ENCODE assay signal across 7 mouse cellular contexts in genomic region chrX:13851285-13851684, GRCm38 (mm10). TPM values are rescaled to one million over a fixed set of nuclear protein-coding genes. Genes with fewer than 3 reads are reported as not detected.
A peak's percentile ranks its signal among the peaks of the same experiment; 100 is the strongest.
DNase-seq lines count a peak whose midpoint lies in the region; ATAC-seq lines count a peak whose summit lies in the region.

TSS of gene Cask (minus strand) at chrX:13851367.

- H3K36me3 ChIP-seq in hindbrain, embryonic 15.5 days = no peaks in the 10 kb centered on the region
- H3K36me3 ChIP-seq in lung, embryonic 15.5 days = no peaks in the 10 kb centered on the region
- no peaks in the 10 kb centered on the region for H3K36me3 ChIP-seq in stomach, embryonic 16.5 days (ENCODE audit: control insufficient read depth, insufficient read depth, low read length)

- H3K4me1 ChIP-seq in hindbrain, embryonic 15.5 days (replicated peaks) = no peaks in the 10 kb centered on the region
- H3K4me1 ChIP-seq in lung, embryonic 15.5 days = no peaks in the 10 kb centered on the region
- no peaks in the 10 kb centered on the region for H3K4me1 ChIP-seq in stomach, embryonic 16.5 days (ENCODE audit: control insufficient read depth, insufficient read depth, low read length)

- no peak for ATAC-seq in hindbrain, embryonic 15.5 days (ENCODE audit: low FRiP score, low read depth)
- ATAC-seq in lung, embryonic 15.5 days (ENCODE audit: borderline replicate concordance, extremely low read depth, low FRiP score, low TSS enrichment) = no peak
- ATAC-seq in stomach, embryonic 16.5 days (ENCODE audit: insufficient read depth, low FRiP score) = no peak

- H3K9ac ChIP-seq in hindbrain, embryonic 15.5 days = no peak within 1 kb of the TSS
- no peak within 1 kb of the TSS for H3K9ac ChIP-seq in lung, embryonic 15.5 days
- H3K9ac ChIP-seq in stomach, embryonic 16.5 days (ENCODE audit: low read length) = no peak within 1 kb of the TSS

- H3K4me2 ChIP-seq in hindbrain, embryonic 15.5 days = no peak within 1 kb of the TSS
- H3K4me2 ChIP-seq in lung, embryonic 15.5 days = no peak within 1 kb of the TSS
- H3K4me2 ChIP-seq in stomach, embryonic 16.5 days (ENCODE audit: low read depth, low read length) = no peak within 1 kb of the TSS

- no peaks in the 10 kb centered on the region for H3K9me3 ChIP-seq in hindbrain, embryonic 15.5 days
- H3K9me3 ChIP-seq in lung, embryonic 15.5 days = no peaks in the 10 kb centered on the region
- no peaks in the 10 kb centered on the region; the same call in 1 of the 2 replicates for H3K9me3 ChIP-seq in stomach, embryonic 16.5 days (replicated peaks; ENCODE audit: control insufficient read depth, low read length)

- no peak within 1 kb of the TSS for H3K4me3 ChIP-seq in hindbrain, embryonic 15.5 days
- no peak within 1 kb of the TSS for H3K4me3 ChIP-seq in lung, embryonic 15.5 days
- no peak within 1 kb of the TSS for H3K4me3 ChIP-seq in stomach, embryonic 16.5 days (replicated peaks; ENCODE audit: low read length)

- H3K27ac ChIP-seq in hindbrain, embryonic 15.5 days (replicated peaks) = no peak within 1 kb of the TSS
- H3K27ac ChIP-seq in lung, embryonic 15.5 days = no peak within 1 kb of the TSS
- no peak within 1 kb of the TSS for H3K27ac ChIP-seq in stomach, embryonic 16.5 days (ENCODE audit: low read length)

- no peaks in the 10 kb centered on the region for H3K27me3 ChIP-seq in hindbrain, embryonic 15.5 days
- no peaks in the 10 kb centered on the region for H3K27me3 ChIP-seq in lung, embryonic 15.5 days
- no peaks in the 10 kb centered on the region for H3K27me3 ChIP-seq in stomach, embryonic 16.5 days (ENCODE audit: control insufficient read depth, insufficient read depth, low read length)

- DNase-seq in urinary bladder, adult 2 months (ENCODE audit: low spot score) = no peak
- no peak for DNase-seq in urinary bladder, postnatal 4 days (ENCODE audit: low spot score in 2 of 2)
- DNase-seq in fat pad, adult 2 months (ENCODE audit: extremely low read depth, low read depth, low spot score) = peak; percentile 47
- DNase-seq in testis, postnatal 14 days (ENCODE audit: low spot score) = no peak

- WGBS in hindbrain, embryonic 15.5 days = 54% methylated on average over 4 of the region's 4 CpGs
- 18% methylated on average over 4 of the region's 4 CpGs for WGBS in lung, embryonic 15.5 days
- 27% methylated on average over 4 of the region's 4 CpGs for WGBS in stomach, embryonic 16.5 days

RNA-seq across cellular contexts. Expression of gene Cask, which starts in this region (rescaled TPM):
- polyA plus RNA-seq in urinary bladder, adult 2 months (2012; rRNA removed) = 17.4 and 18.8 TPM in 2 replicates
- polyA plus RNA-seq in hindbrain, embryonic 15.5 days (2015; fragmentation: Nextera tagmentation; extraction: Ambion mirVana) = 63.7 and 64.5 TPM in 2 replicates
- 11.6 and 11.9 TPM in 2 replicates for polyA plus RNA-seq in lung, embryonic 15.5 days (2015; fragmentation: Nextera tagmentation; extraction: Ambion mirVana)
- 14.8 and 15.2 TPM in 2 replicates for polyA plus RNA-seq in stomach, embryonic 16.5 days (2015; fragmentation: Nextera tagmentation; extraction: Ambion mirVana)
